Mouse (Mus musculus) embryonic fibroblast, embryonic 13.5 days (primary cell): ENCODE results near the gene Fbxo34.

Experiments used
- CTCF ChIP-seq: IDR thresholded peaks from 2 replicates; pipeline ENCODE4 v1.5.1; 2011; ENCODE audit warnings: mild to moderate bottlenecking, control low read depth, low read length, moderate library complexity, borderline replicate concordance; ENCODE audit not compliant: insufficient read depth
- POLR2A ChIP-seq: IDR thresholded peaks from 2 replicates; pipeline ENCODE4 v1.6.1; 2011; ENCODE audit warnings: low read depth, mild to moderate bottlenecking, control low read depth, low read length, moderate library complexity

GRCm38 (mm10) chr14:47482200-47482599, 32.0 kb downstream of the Fbxo34 start:
- TF ChIP-seq CTCF, result no peak
- no peak for TF ChIP-seq POLR2A
